Mouse (Mus musculus): Measurements from ENCODE around the gene Gm13757. TPM values are rescaled to one million over a fixed set of nuclear protein-coding genes. Genes with fewer than 3 reads are reported as not detected.
"Not testable (repeated sequence)": the region's sequence is repeated elsewhere in the genome, so short reads cannot be mapped to it uniquely, and the experiment has no call there.

Gm13757 gene
- polyA plus RNA-seq (2016; fragmentation: Nextera tagmentation; extraction: Ambion mirVana) = not detected in 2 replicates

GRCm38 (mm10) chr2:88449031-88449430 lies at the start of gene Gm13757:
Gm13757 (minus strand) TSS chr2:88449131.
- 97% methylated on average over 1 of the region's 1 CpGs for WGBS
- no peaks in the 10 kb centered on the region for H3K36me3 ChIP-seq (replicated peaks)

GRCm38 (mm10) chr2:88493020-88493419 lies 44.1 kb upstream of the Gm13757 start, which contains the start of gene Olfr1185-ps1:
Olfr1185-ps1 (plus strand) TSS chr2:88493320.
- Histone ChIP-seq H3K9me3 (no peaks in the 10 kb centered on the region), H3K4me1 (no peaks in the 10 kb centered on the region), H3K4me3 (no peak within 1 kb of the TSS), H3K36me3 (replicated peaks) (no peaks in the 10 kb centered on the region), H3K27ac (no peak within 1 kb of the TSS), H3K27me3 (ENCODE audit: poor library complexity, severe bottlenecking) (no peaks in the 10 kb centered on the region)
- DNase-seq (ENCODE audit: extremely low spot score, low spot score) = no peak
- 75% methylated on average over 2 of the region's 2 CpGs for WGBS

More at GRCm38 (mm10) chr2:88449031-88449430, at the start of gene Gm13757:
- Histone ChIP-seq H3K4me3 (no peak within 1 kb of the TSS), H3K27me3 (ENCODE audit: poor library complexity, severe bottlenecking) (no peaks in the 10 kb centered on the region), H3K27ac (no peak within 1 kb of the TSS), H3K9me3 (no peaks in the 10 kb centered on the region), H3K4me1 (no peaks in the 10 kb centered on the region)
- DNase-seq (ENCODE audit: extremely low spot score, low spot score) = no peak

GRCm38 (mm10) chr2:88483298-88483697 lies 34.4 kb upstream of the Gm13757 start, which contains the start of gene Olfr1184:
Olfr1184 (plus strand) TSS chr2:88483598.
- no peak within 1 kb of the TSS for H3K4me3 ChIP-seq
- H3K9me3 ChIP-seq = no peaks in the 10 kb centered on the region
- H3K27me3 ChIP-seq (ENCODE audit: poor library complexity, severe bottlenecking) = no peaks in the 10 kb centered on the region
- no peak for DNase-seq (ENCODE audit: extremely low spot score, low spot score)
- 91% methylated on average over 2 of the region's 2 CpGs for WGBS
- no peaks in the 10 kb centered on the region for H3K36me3 ChIP-seq (replicated peaks)
- no peaks in the 10 kb centered on the region for H3K4me1 ChIP-seq
- no peak within 1 kb of the TSS for H3K27ac ChIP-seq

DNA sequence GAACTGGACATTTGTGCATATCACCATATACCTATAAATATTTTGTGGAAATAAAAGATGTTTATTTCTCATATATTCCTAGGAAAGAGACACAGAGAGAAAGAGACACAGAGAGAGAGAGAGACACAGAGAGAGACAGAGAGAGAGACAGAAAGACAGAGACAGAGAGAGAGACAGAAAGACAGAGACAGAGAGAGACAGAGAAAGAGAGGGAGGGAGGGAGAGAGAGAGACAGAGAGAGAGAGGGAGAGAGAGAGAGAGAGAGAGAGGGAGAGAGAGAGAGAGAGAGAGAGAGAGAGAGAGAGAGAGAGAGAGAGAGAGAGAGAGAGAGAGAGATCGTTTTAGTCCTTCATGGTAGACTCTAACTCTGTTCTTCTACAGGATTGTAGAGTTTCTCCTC lies 5.6 kb upstream of the Gm13757 start, which contains the start of gene Olfr1183:
Gene Olfr1183 (plus strand): TSS at position 301 of the 400 bp plus-strand sequence.
- not testable (repeated sequence) for H3K27me3 ChIP-seq (ENCODE audit: poor library complexity, severe bottlenecking); H3K36me3 ChIP-seq (replicated peaks); DNase-seq (ENCODE audit: extremely low spot score, low spot score); H3K4me1 ChIP-seq; H3K4me3 ChIP-seq; H3K27ac ChIP-seq; H3K9me3 ChIP-seq
- WGBS = 94% methylated on average over 1 of the region's 1 CpGs

- Histone ChIP-seq H3K36me3 (replicated peaks) (no peaks in the 10 kb centered on the region), H3K27ac (no peak within 1 kb of the TSS), H3K9me3 (no peaks in the 10 kb centered on the region), H3K4me3 (no peak within 1 kb of the TSS), H3K4me1 (no peaks in the 10 kb centered on the region), H3K27me3 (ENCODE audit: poor library complexity, severe bottlenecking) (no peaks in the 10 kb centered on the region)
- 94% methylated on average over 1 of the region's 1 CpGs for WGBS
- DNase-seq (ENCODE audit: extremely low spot score, low spot score) = no peak
These were observed 22.9 kb downstream of the Gm13757 start, which contains the start of gene Olfr1181 for GRCm38 (mm10) chr2:88426071-88426470. Olfr1181 (minus strand) TSS chr2:88426171.

GRCm38 (mm10) chr2:88419051-88419450 lies 29.9 kb downstream of the Gm13757 start, which contains the start of gene Olfr1180:
Olfr1180 (minus strand) TSS chr2:88419151.
- Histone ChIP-seq H3K4me3 (no peak within 1 kb of the TSS), H3K27me3 (ENCODE audit: poor library complexity, severe bottlenecking) (no peaks in the 10 kb centered on the region), H3K27ac (no peak within 1 kb of the TSS), H3K9me3 (no peaks in the 10 kb centered on the region), H3K36me3 (replicated peaks) (no peaks in the 10 kb centered on the region), H3K4me1 (no peaks in the 10 kb centered on the region)
- no peak for DNase-seq (ENCODE audit: extremely low spot score, low spot score)
- WGBS = 86% methylated on average over 2 of the region's 2 CpGs

GRCm38 (mm10) chr2:88406353-88406752 lies 42.6 kb downstream of the Gm13757 start, which contains the start of gene Olfr1179:
Olfr1179 (minus strand) TSS chr2:88406453.
- Histone ChIP-seq H3K9me3 (no peaks in the 10 kb centered on the region), H3K27ac (no peak within 1 kb of the TSS), H3K27me3 (ENCODE audit: poor library complexity, severe bottlenecking) (no peaks in the 10 kb centered on the region), H3K36me3 (replicated peaks) (no peaks in the 10 kb centered on the region), H3K4me3 (no peak within 1 kb of the TSS), H3K4me1 (no peaks in the 10 kb centered on the region)
- 90% methylated on average over 3 of the region's 3 CpGs for WGBS
- DNase-seq (ENCODE audit: extremely low spot score, low spot score) = no peak

Other genes with a start within 250 kb of the Gm13757 start
- not detected in 2 replicates for gene Olfr1170, start 220.8 kb downstream of the Gm13757 start, polyA plus RNA-seq (2016; fragmentation: Nextera tagmentation; extraction: Ambion mirVana)
- gene Olfr1173, start 169.3 kb downstream of the Gm13757 start, polyA plus RNA-seq (2016; fragmentation: Nextera tagmentation; extraction: Ambion mirVana) = not detected in 2 replicates
- gene Olfr1174-ps, start 134.0 kb downstream of the Gm13757 start, polyA plus RNA-seq (2016; fragmentation: Nextera tagmentation; extraction: Ambion mirVana) = not detected in 2 replicates
- not detected in 2 replicates for gene Olfr1175-ps, start 121.9 kb downstream of the Gm13757 start, polyA plus RNA-seq (2016; fragmentation: Nextera tagmentation; extraction: Ambion mirVana)
- not detected in 2 replicates for gene Olfr1176, start 112.4 kb downstream of the Gm13757 start, polyA plus RNA-seq (2016; fragmentation: Nextera tagmentation; extraction: Ambion mirVana)
- gene Olfr1177-ps, start 102.6 kb downstream of the Gm13757 start, polyA plus RNA-seq (2016; fragmentation: Nextera tagmentation; extraction: Ambion mirVana) = not detected in 2 replicates
- not detected in 2 replicates for gene Olfr1178, start 62.1 kb downstream of the Gm13757 start, polyA plus RNA-seq (2016; fragmentation: Nextera tagmentation; extraction: Ambion mirVana)
- gene Olfr1179, start 42.7 kb downstream of the Gm13757 start, polyA plus RNA-seq (2016; fragmentation: Nextera tagmentation; extraction: Ambion mirVana) = not detected in 2 replicates
- not detected in 2 replicates for gene Olfr1180, start 30.0 kb downstream of the Gm13757 start, polyA plus RNA-seq (2016; fragmentation: Nextera tagmentation; extraction: Ambion mirVana)
- gene Olfr1181, start 23.0 kb downstream of the Gm13757 start, polyA plus RNA-seq (2016; fragmentation: Nextera tagmentation; extraction: Ambion mirVana) = not detected in 2 replicates
- not detected in 2 replicates for gene Olfr1183, start 5.7 kb upstream of the Gm13757 start, polyA plus RNA-seq (2016; fragmentation: Nextera tagmentation; extraction: Ambion mirVana)
- not detected in 2 replicates for gene Olfr1184, start 34.5 kb upstream of the Gm13757 start, polyA plus RNA-seq (2016; fragmentation: Nextera tagmentation; extraction: Ambion mirVana)
- not detected in 2 replicates for gene Olfr1185-ps1, start 44.2 kb upstream of the Gm13757 start, polyA plus RNA-seq (2016; fragmentation: Nextera tagmentation; extraction: Ambion mirVana)
- gene Olfr1186, start 69.4 kb upstream of the Gm13757 start, polyA plus RNA-seq (2016; fragmentation: Nextera tagmentation; extraction: Ambion mirVana) = not detected in 2 replicates
- not detected in 2 replicates for gene Olfr1188, start 107.8 kb upstream of the Gm13757 start, polyA plus RNA-seq (2016; fragmentation: Nextera tagmentation; extraction: Ambion mirVana)
- gene Olfr1189, start 137.3 kb upstream of the Gm13757 start, polyA plus RNA-seq (2016; fragmentation: Nextera tagmentation; extraction: Ambion mirVana) = not detected in 2 replicates
- not detected in 2 replicates for gene Olfr1191-ps1, start 191.4 kb upstream of the Gm13757 start, polyA plus RNA-seq (2016; fragmentation: Nextera tagmentation; extraction: Ambion mirVana)
- not detected in 2 replicates for gene Olfr1192-ps1, start 199.4 kb upstream of the Gm13757 start, polyA plus RNA-seq (2016; fragmentation: Nextera tagmentation; extraction: Ambion mirVana)
- gene Olfr1193, start 226.5 kb upstream of the Gm13757 start, polyA plus RNA-seq (2016; fragmentation: Nextera tagmentation; extraction: Ambion mirVana) = not detected in 2 replicates
- not detected in 2 replicates for gene Olfr1195, start 240.1 kb upstream of the Gm13757 start, polyA plus RNA-seq (2016; fragmentation: Nextera tagmentation; extraction: Ambion mirVana)